Mouse (Mus musculus) heart, embryonic 10.5 days (tissue): ENCODE measurements around the gene Gm20388. TPM values are rescaled to one million over a fixed set of nuclear protein-coding genes. Genes with fewer than 3 reads are reported as not detected.

Experiments
- DNase-seq: peaks from one replicate; pipeline ENCODE4 v3.0.0-alpha.2; 2017; ENCODE audit warnings: low spot score
- H3K27ac ChIP-seq: fragments of 300-500 bp; sonication (generic); 2 replicates; pipeline ENCODE4 v1.5.1; 2016; ENCODE audit warnings: mild to moderate bottlenecking
- H3K27me3 ChIP-seq: fragments of 300-500 bp; sonication (generic); 2 replicates; pipeline ENCODE4 v1.6.1; 2016; ENCODE audit warnings: mild to moderate bottlenecking; ENCODE audit not compliant: poor library complexity, insufficient read depth, severe bottlenecking
- H3K36me3 ChIP-seq: fragments of 300-500 bp; sonication (generic); 2 replicates; pipeline ENCODE4 v1.6.1; 2016; ENCODE audit warnings: mild to moderate bottlenecking, moderate library complexity
- H3K4me1 ChIP-seq: fragments of 300-500 bp; sonication (generic); 2 replicates; pipeline ENCODE4 v1.6.1; 2016; ENCODE audit warnings: mild to moderate bottlenecking
- H3K4me3 ChIP-seq: fragments of 300-500 bp; sonication (generic); 2 replicates; pipeline ENCODE4 v1.5.1; 2016; ENCODE audit warnings: mild to moderate bottlenecking, moderate library complexity
- H3K9me3 ChIP-seq: fragments of 300-500 bp; sonication (generic); 2 replicates; pipeline ENCODE4 v1.6.1; 2016; ENCODE audit warnings: mild to moderate bottlenecking, moderate library complexity
- WGBS: fragments of 180-500 bp; shearing (Covaris S2); methylation state at CpG from one replicate; pipeline ENCODE4 v1.1.7; 2016; 5-methylcytosine and 5-hydroxymethylcytosine counted together
- polyA plus RNA-seq: library from polyadenylated mRNA; unstranded; fragments of >200 nt; fragmentation: Nextera tagmentation; extraction: Ambion mirVana; gene quantifications from 2 replicates; pipeline ENCODE4 v1.2.1, GENCODE M21; 2016

The Gm20388 gene
- polyA plus RNA-seq, 1 experiment from 2014 or later: 4.5 TPM

DNA sequence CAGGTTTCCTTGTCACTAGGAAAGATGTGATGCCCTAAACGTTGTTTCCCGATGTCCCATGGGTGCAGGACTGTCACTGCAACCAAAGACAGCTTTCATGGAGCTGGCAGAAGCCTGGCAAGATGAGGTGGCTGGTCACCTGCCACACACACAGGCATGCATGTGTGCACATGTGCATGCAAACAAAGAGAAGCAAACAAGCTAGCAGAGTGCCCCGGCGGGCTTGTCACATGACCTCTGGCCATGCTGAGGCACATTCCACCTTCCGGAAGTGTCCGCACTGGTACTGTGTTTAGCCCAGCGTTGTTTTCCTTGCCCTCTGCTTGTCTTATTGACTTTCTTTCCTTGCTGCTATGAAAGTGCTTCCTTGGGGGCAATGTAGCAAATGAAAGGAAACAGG lies 4417.6 kb downstream of the Gm20388 start:
- Histone ChIP-seq H3K4me3 (no peak overlapping the region), H3K36me3 (peaks cover 94% of the 10 kb centered on the region), H3K9me3 (no peaks in the 10 kb centered on the region), H3K27me3 (no peaks in the 10 kb centered on the region), H3K27ac (no peak overlapping the region), H3K4me1 (peaks cover 27% of the 10 kb centered on the region)
- DNase-seq: no peak
- WGBS: 84% methylated on average over 7 of the region's 7 CpGs

DNA sequence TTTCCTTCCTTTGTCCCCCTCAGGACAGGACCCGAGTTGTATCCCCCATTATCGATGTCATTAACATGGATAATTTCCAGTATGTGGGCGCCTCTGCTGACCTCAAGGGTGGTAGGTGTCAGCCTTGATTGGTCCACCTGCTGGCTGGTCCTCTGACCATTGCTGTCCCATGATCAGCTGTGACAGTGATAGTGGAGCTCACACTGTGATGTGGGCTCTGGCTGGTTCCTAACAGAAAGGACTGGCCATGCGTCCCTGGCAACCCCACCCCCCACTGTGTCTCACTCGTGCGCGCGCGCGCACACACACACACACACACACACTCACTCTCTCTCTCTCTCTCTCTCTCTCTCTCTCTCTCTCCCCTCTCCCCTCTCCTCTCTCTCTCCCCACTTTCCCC lies 4419.0 kb downstream of the Gm20388 start:
- Histone ChIP-seq H3K9me3 (no peaks in the 10 kb centered on the region), H3K36me3 (peaks cover 94% of the 10 kb centered on the region), H3K4me1 (peaks cover 27% of the 10 kb centered on the region), H3K27ac (peak overlapping the region; percentile 17; the same call in 1 of the 2 replicates), H3K27me3 (peaks cover 6% of the 10 kb centered on the region; the same call in 1 of the 2 replicates), H3K4me3 (no peak overlapping the region)
- no peak for DNase-seq
- 76% methylated on average over 10 of the region's 10 CpGs for WGBS

DNA sequence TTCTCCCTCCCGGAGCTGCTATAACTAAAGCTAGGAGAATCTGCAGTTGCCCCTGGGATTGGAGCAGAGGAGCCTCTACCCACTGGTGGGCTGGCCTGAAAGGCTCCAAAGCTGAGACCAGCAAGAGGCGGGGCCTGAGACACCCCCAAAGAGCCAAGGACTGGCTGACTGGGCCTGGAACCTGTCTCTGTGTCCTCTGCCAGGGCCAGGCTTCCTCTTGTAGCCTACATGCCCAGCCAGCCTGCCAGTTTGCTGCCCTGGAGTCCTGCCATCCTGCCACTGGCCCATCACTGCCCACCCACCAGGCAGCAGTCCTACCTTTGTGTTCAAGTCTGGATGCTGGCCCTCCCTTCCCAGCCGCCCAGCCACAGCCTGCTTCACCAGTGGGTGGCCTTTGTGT lies 4419.8 kb downstream of the Gm20388 start:
- Histone ChIP-seq H3K4me3 (no peak overlapping the region), H3K27me3 (peaks cover 6% of the 10 kb centered on the region; the same call in 1 of the 2 replicates), H3K9me3 (no peaks in the 10 kb centered on the region), H3K4me1 (peaks cover 27% of the 10 kb centered on the region), H3K36me3 (peaks cover 94% of the 10 kb centered on the region), H3K27ac (peak overlapping the region; percentile 17; the same call in 1 of the 2 replicates)
- DNase-seq: no peak
- 61% methylated on average over 3 of the region's 3 CpGs for WGBS

DNA sequence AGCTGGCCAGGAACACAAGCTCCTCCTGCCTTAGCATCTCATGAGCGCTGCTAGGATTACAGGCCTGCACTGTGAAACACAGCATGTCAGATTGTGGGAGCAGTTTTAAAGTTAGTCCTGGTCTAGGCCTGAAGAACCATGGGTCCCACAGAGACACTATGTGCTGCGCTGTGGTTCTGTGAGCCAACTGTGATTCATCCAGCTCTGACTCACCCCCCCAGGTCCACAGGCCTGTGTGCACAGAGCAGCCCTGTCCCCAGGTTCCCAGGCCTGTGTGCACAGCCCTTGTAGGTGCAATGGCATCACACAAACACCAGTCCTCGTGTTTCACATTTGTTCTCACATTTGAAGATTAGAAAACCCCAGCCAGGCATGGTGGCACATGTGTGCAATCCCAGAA lies 4420.5 kb downstream of the Gm20388 start:
- WGBS: 83% methylated on average over 3 of the region's 3 CpGs
- no peak overlapping the region for H3K27ac ChIP-seq
- DNase-seq: no peak
- peaks cover 94% of the 10 kb centered on the region for H3K36me3 ChIP-seq
- H3K4me3 ChIP-seq: no peak overlapping the region
- H3K27me3 ChIP-seq: peaks cover 6% of the 10 kb centered on the region; the same call in 1 of the 2 replicates
- H3K4me1 ChIP-seq: peaks cover 27% of the 10 kb centered on the region
- no peaks in the 10 kb centered on the region for H3K9me3 ChIP-seq

DNA sequence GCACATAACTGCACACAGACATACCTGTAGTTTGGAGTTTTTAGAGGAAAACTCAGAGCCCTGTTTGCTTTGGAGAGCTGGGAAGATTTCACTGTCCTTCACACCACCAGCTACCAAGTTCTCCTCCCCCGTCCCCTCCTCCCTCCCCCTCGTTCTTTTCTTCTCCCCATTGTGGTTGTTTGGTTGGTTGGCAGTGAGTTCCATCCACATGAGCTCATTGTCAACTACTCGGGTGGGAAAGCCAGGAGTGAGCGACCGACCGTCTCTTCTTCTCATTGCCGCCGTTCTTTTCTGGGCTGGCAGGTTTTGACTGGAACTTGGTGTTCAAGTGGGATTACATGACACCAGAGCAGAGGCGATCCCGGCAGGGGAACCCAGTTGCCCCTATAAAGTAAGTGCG lies 4421.1 kb downstream of the Gm20388 start:
- H3K27ac ChIP-seq: no peak overlapping the region
- DNase-seq: no peak
- H3K27me3 ChIP-seq: peaks cover 6% of the 10 kb centered on the region; the same call in 1 of the 2 replicates
- H3K4me3 ChIP-seq: no peak overlapping the region
- no peaks in the 10 kb centered on the region for H3K9me3 ChIP-seq
- 77% methylated on average over 11 of the region's 11 CpGs for WGBS
- H3K4me1 ChIP-seq: peaks cover 27% of the 10 kb centered on the region
- H3K36me3 ChIP-seq: peaks cover 96% of the 10 kb centered on the region

DNA sequence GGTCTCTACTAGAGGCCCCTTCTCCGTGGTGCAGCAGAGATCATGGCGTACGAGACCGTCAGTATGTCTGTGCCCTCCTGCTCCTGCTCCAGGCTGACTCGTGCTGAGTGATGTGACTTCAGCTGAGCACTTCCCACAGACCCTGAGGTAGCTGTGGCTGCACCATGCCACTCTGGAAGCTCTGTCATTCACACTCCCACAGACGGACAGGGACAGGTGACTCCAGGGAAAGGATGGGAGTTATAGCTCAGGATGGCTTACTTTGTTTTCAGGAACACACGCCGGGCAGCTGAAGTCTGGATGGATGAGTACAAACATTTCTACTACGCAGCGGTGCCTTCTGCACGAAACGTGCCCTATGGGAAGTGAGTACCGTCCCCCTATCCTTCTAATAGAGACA lies 4425.7 kb downstream of the Gm20388 start:
- Histone ChIP-seq H3K9me3 (no peaks in the 10 kb centered on the region), H3K36me3 (peaks cover 97% of the 10 kb centered on the region), H3K27ac (no peak overlapping the region), H3K27me3 (peaks cover 6% of the 10 kb centered on the region; the same call in 1 of the 2 replicates), H3K4me1 (peaks cover 8% of the 10 kb centered on the region; the same call in 1 of the 2 replicates), H3K4me3 (no peak overlapping the region)
- 91% methylated on average over 13 of the region's 13 CpGs for WGBS
- DNase-seq: no peak

DNA sequence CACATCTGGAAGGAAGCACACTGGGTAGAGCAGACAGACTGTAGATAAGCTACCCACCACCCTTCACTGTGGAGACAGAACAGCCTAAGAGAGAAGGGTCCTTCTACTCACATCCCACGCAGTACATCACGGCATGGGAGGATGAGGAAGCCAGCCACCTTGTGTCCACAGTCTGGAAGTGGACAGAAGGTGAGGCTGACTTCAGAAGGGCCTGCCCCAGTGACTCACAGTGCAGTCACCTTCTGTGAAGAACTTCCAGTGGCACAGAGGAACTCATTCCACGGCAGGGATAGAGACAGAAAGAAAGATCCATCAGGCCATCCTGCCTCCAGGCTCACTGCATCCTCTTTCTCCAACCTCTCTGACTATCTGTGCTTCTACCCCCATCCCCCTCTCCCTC lies 4429.1 kb downstream of the Gm20388 start:
- H3K4me1 ChIP-seq: peaks cover 4% of the 10 kb centered on the region; the same call in 1 of the 2 replicates
- H3K4me3 ChIP-seq: no peak overlapping the region
- DNase-seq: no peak
- no peak overlapping the region for H3K27ac ChIP-seq
- WGBS: 86% methylated on average over 3 of the region's 3 CpGs
- no peaks in the 10 kb centered on the region for H3K9me3 ChIP-seq
- peaks cover 96% of the 10 kb centered on the region for H3K36me3 ChIP-seq
- H3K27me3 ChIP-seq: no peaks in the 10 kb centered on the region

DNA sequence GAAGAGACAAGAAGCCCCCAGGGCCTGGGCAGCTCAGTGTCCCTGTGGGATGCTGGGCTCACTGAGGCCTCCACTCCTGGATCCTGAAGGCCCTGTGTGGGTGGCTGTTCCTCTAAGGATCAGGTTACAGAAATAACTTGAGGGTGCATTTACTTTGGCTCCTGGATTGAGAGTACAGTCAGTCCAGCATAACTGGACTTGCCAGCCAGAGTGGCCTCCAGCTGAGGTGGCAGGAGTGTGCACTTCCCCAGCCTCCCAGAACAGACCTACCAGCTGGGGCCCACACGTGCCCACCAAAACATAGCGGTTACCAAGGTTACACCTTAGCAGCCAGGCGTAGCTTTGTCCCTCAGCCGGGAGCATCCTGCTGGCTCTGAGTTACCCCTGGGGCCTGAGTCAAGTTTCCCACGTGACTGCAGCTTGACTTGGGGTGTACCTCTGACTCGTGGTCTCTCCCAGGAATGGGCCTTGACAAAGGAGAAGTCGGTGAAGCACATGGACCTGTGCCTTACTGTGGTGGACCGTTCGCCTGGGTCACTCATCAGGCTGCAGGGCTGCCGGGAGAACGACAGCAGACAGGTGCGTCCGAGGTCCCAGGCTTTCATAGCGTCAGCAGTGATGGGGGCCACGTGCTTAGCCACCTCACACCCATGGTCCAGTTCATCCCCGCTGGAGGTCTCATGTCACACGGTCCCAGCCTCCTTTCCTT lies 4429.9 kb downstream of the Gm20388 start:
- Histone ChIP-seq H3K9me3 (no peaks in the 10 kb centered on the region), H3K4me3 (no peak overlapping the region), H3K27me3 (no peaks in the 10 kb centered on the region), H3K36me3 (peaks cover 93% of the 10 kb centered on the region), H3K4me1 (peaks cover 4% of the 10 kb centered on the region; the same call in 1 of the 2 replicates), H3K27ac (no peak overlapping the region)
- no peak for DNase-seq
- 82% methylated on average over 17 of the region's 17 CpGs for WGBS

DNA sequence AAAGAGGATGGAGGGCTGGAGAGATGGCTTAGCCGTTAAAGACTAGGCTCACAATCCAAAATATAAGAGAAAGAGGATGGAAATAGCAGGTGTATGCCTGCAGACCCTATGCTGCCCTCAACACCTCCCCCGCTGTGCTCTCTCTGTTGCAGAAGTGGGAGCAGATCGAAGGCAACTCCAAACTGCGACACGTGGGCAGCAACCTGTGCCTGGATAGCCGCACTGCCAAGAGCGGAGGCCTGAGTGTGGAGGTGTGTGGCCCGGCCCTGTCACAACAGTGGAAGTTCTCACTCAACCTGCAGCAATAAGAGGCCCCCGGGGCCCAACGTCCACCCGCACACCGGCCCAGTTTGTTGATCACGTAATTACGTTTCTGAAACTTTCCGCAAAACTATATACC lies 4432.5 kb downstream of the Gm20388 start:
- peaks cover 73% of the 10 kb centered on the region for H3K36me3 ChIP-seq
- peaks cover 2% of the 10 kb centered on the region; the same call in 1 of the 2 replicates for H3K27me3 ChIP-seq
- H3K4me3 ChIP-seq: no peak overlapping the region
- peaks cover 7% of the 10 kb centered on the region for H3K4me1 ChIP-seq
- 92% methylated on average over 15 of the region's 15 CpGs for WGBS
- DNase-seq: no peak
- no peak overlapping the region for H3K27ac ChIP-seq
- no peaks in the 10 kb centered on the region for H3K9me3 ChIP-seq

DNA sequence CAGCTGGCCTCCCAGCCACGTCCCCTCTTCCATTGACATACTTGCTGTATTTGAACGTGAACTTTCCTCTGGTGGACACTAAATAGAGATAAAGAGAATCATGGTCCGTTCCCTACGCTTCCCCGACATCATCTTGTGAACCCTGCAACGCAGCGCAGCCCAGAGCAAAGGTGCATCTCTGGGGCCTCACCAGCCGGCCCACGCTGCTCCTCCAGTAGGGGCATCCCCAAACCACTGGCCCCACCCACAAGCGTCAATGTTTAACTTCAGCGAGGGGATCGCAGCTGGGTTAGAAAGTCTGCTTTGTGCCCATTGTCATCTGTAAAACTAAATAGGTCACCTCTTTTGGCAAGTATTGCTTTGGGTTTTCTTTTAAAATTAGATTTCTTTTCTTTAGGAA lies 4433.4 kb downstream of the Gm20388 start:
- H3K36me3 ChIP-seq: peaks cover 64% of the 10 kb centered on the region

DNA sequence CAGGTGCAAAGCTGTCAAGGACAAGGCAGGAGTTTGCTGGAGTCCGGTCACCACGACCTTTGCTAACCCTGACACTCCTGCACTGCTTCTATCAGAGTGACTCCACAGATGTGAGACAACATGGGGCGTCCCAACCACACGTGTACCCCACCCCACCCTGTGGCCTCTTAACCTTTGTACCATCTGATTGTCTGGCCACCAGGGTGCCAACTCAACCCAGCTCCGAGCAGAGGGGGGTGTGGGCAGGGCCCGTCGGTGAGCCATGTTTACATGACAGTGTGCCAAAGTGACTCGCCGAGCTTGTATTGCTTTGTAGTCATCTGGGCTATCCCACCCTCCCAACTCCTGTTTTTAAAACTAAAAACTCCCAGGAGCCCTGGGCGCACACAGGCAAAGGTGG lies 4434.5 kb downstream of the Gm20388 start:
- H3K36me3 ChIP-seq: peaks cover 54% of the 10 kb centered on the region
- peaks cover 7% of the 10 kb centered on the region for H3K4me1 ChIP-seq
- 82% methylated on average over 10 of the region's 10 CpGs for WGBS
- no peak overlapping the region for H3K4me3 ChIP-seq
- DNase-seq: no peak
- no peaks in the 10 kb centered on the region for H3K9me3 ChIP-seq
- peaks cover 13% of the 10 kb centered on the region; the same call in 1 of the 2 replicates for H3K27me3 ChIP-seq
- no peak overlapping the region for H3K27ac ChIP-seq

More for the DNA sequence above, 4433.4 kb downstream of the Gm20388 start:
- no peak overlapping the region for H3K4me3 ChIP-seq
- no peak for DNase-seq
- WGBS: 82% methylated on average over 12 of the region's 12 CpGs
- H3K9me3 ChIP-seq: no peaks in the 10 kb centered on the region
- H3K27ac ChIP-seq: no peak overlapping the region
- peaks cover 7% of the 10 kb centered on the region for H3K4me1 ChIP-seq
- H3K27me3 ChIP-seq: peaks cover 10% of the 10 kb centered on the region; the same call in 1 of the 2 replicates

DNA sequence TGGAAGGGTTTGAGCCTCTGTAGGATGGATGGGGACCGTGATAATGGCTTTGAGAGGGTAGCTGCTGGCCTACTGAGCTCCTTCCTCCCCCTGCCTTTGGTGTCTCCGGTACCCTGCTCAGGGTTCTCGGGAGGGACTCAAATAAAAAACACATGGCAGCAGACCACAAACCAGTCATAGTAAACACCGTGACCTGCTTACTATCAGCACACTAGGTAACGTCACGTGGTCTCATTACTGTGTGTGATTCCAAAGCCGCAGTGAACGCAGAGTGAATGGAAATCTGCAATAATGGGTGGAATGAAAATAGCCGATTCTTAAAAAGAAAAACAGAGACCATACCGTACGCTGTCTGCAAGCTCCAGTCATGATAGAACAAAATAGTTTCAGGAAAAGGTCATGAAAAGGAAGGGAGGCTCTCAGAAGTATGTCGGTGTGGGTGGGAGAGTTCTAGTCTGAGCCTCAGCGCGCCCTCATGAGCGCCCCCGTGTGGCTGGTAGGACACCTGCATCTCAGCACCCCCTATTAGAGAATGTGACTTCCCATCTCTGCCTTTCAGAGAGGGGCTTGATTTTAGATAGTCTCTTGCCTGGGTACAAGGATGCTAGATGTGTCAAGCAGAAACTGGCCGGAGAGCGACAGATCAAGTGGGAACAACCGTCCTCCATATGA lies 4436.3 kb downstream of the Gm20388 start:
- H3K4me1 ChIP-seq: peaks cover 4% of the 10 kb centered on the region; the same call in 1 of the 2 replicates
- H3K4me3 ChIP-seq: no peak overlapping the region
- no peak overlapping the region for H3K27ac ChIP-seq
- H3K9me3 ChIP-seq: no peaks in the 10 kb centered on the region
- peaks cover 37% of the 10 kb centered on the region for H3K36me3 ChIP-seq
- WGBS: 46% methylated on average over 19 of the region's 19 CpGs
- peaks cover 13% of the 10 kb centered on the region; the same call in 1 of the 2 replicates for H3K27me3 ChIP-seq
- DNase-seq: no peak

DNA sequence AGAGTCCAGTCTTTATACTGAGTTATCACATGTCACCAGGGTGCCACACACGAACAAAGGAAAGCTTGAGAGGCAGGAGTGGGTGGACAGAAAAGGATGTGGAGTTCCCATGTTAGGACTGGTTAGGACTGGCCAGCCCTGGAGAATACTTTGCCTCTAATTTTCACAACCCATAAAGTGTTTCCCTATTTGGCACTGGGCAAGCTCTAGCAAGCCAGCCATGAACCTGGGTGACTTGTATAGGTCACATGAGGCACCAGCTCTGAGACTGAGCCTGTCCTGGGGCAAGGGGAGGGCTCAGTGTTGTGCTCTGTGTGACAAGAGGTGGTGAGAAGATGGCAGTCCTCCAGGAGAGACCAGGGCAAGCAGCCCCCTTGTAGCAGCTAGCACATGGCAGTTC lies 4437.4 kb downstream of the Gm20388 start:
- Histone ChIP-seq H3K4me3 (no peak overlapping the region), H3K27ac (no peak overlapping the region), H3K27me3 (peaks cover 13% of the 10 kb centered on the region; the same call in 1 of the 2 replicates), H3K4me1 (peaks cover 4% of the 10 kb centered on the region; the same call in 1 of the 2 replicates), H3K9me3 (no peaks in the 10 kb centered on the region), H3K36me3 (peaks cover 27% of the 10 kb centered on the region)
- no peak for DNase-seq
- 71% methylated on average over 1 of the region's 1 CpGs for WGBS
